Mouse (Mus musculus) layer of hippocampus, adult 18-20 months (tissue): ENCODE measurements around the gene Ighmbp2. TPM values are rescaled to one million over a fixed set of nuclear protein-coding genes. Genes with fewer than 3 reads are reported as not detected.

ENCODE experiments used
- DNase-seq, 2 experiments: peaks; one replicate each; pipeline ENCODE4 v3.0.0; 2022; ENCODE audit warnings: low spot score in 2 of 2
- long read RNA-seq: library from polyadenylated mRNA; stranded (forward); transcript quantifications from one replicate; pipeline ENCODE4 v2.0.0, GENCODE M21; 2021
- total RNA-seq, 2 experiments: library from RNA; stranded (reverse); gene quantifications; 2 replicates each; pipeline ENCODE4 v1.2.3; 2021

Gene Ighmbp2
- 10 to 100 TPM in 1 of 2 experiments, 1 to 10 TPM in 1; 9.8 to 10.6 TPM for total RNA-seq
- long read RNA-seq, full-length matches to known transcripts: 10 of 21 reads
- long read RNA-seq, partial matches to known transcripts: 5 of 21 reads
- long read RNA-seq, other reads (novel, unspliced or antisense): 6 of 21 reads

GRCm38 (mm10) chr19:3282572-3283467 lies at the start of gene Ighmbp2, which contains the start of gene Mrpl21:
Ighmbp2 (minus strand) TSS chr19:3283017.
Mrpl21 (plus strand) TSS chr19:3282901.
- DNase-seq: peak; percentile 88 to 93

GRCm38 (mm10) chr19:3326479-3327047 lies 43.7 kb upstream of the Ighmbp2 start:
- no peak for DNase-seq

- DNase-seq: no peak
Measured at GRCm38 (mm10) chr19:3325771-3326478, 43.1 kb upstream of the Ighmbp2 start.

- DNase-seq: peak; percentile 42 to 64
Measured at GRCm38 (mm10) chr19:3324931-3325711, 42.3 kb upstream of the Ighmbp2 start.

- DNase-seq: peak in 1 of 2 experiments; percentile 12
Measured at GRCm38 (mm10) chr19:3324271-3324811, 41.5 kb upstream of the Ighmbp2 start.

DNA sequence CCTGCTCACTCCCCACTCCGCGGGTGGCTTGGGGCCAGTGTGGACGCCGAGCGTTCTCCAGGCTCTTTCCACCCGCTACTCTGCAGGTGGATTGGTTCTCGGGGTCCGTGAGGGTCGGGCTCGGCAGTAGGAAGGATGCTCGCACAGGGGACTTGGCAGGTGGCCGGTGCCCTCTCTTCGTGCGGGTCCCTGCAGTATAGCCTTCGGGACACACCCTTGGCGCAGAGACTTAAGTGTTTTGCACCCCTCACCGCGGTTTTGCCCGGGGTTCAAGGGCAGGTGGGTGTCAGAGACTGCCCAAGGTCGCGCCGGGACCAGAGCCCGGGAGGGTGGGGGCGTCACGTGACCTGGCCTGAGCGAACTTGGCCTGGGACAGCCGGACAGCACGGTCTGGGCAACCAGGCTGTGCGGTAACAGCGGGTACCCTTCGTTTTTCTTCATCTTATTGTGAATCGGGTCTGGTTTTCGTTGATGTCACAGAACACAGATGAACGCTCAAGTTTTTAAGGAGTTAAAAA lies 41.0 kb upstream of the Ighmbp2 start:
- peak in 1 of 2 experiments; percentile 25 for DNase-seq

- DNase-seq: peak in 1 of 2 experiments; percentile 54
Measured at GRCm38 (mm10) chr19:3323201-3323621, 40.4 kb upstream of the Ighmbp2 start.

GRCm38 (mm10) chr19:3322261-3322969 lies 39.6 kb upstream of the Ighmbp2 start, which contains the start of gene Cpt1a:
Cpt1a (plus strand) TSS chr19:3322334.
- DNase-seq: no peak

GRCm38 (mm10) chr19:3321617-3322016 lies 38.8 kb upstream of the Ighmbp2 start:
- DNase-seq: no peak

DNA sequence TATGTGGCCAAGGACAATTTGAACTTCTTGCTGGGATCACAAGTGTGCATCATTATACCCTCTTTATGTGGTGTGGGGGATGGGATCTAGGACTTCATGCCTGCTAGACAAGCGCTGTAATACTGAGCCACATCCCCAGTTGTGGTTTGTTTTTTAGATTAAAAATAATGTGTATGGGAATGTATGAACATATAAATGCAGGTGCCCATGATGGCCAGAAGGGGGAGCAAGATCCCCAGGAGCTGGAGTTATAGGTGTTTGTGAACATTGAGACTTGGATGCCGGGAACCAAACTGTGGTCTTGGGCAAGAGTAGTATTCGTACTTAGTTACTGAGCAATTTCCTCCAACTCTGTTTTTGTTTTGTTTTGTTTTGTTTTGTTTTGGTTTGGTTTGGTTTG lies 38.0 kb upstream of the Ighmbp2 start:
- no peak for DNase-seq

DNA sequence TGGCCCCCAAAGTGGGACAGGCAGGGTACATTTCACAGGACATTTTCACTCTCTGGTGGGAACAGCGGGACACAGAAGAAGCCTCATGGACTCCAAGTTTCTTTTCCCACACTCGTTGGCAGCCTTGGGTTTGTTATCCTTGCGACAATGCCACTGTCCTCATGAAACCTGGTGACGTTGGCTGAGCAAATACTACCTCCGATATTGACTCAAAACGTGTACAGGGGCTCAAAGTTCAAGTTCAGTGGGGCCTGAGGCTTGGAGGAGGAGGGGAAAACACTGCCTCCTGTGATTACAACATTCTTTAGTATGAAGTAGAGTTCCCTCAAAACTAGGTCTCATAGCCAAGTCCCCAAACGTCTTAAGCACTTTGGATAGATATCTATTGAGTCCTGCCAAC lies 37.3 kb upstream of the Ighmbp2 start:
- no peak for DNase-seq

DNA sequence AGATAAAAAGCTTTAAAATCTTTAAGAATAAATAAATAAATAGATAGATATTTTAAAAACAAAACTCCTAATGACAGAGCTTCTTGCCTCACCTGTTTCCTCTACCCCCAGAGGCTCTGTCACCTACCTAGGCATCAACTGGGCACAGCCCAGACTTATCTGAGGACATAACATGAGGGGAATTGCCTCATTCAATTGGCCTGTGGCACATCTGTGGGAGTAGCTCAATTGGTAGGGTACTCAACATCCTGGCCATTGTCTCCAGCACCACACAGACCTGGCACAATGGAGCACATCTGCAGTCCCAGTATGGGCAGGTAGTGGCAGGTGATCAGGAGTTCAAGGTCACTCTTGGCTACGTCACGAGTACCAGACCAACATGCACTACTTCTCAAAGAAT lies 36.5 kb upstream of the Ighmbp2 start:
- no peak for DNase-seq

GRCm38 (mm10) chr19:3307175-3307949 lies 24.5 kb upstream of the Ighmbp2 start:
- DNase-seq: no peak

DNA sequence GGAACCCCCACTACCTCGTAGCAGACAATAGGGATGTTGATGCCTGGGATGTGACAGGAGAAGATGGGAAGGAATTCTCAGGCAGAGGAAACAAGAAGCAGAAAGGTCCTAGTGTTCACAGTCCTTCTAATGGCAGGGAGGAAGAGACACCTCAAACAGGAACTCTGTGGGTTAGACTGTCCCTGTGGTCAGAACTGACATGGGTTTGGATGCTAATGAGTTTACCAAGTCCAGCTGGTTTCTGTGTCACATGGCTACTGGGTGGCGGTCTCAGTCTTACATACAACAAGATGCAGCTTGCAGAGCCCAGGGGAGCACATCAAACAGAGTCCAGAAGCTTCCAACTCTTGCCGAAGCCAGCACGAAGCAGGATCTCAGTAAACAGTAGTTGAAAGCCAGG lies 21.2 kb upstream of the Ighmbp2 start:
- no peak for DNase-seq

GRCm38 (mm10) chr19:3297775-3298174 lies 15.0 kb upstream of the Ighmbp2 start:
- DNase-seq: no peak

- DNase-seq: no peak
Measured at GRCm38 (mm10) chr19:3297034-3297433, 14.2 kb upstream of the Ighmbp2 start.

- DNase-seq: no peak
Measured at GRCm38 (mm10) chr19:3295245-3295644, 12.4 kb upstream of the Ighmbp2 start.

GRCm38 (mm10) chr19:3292993-3293392 lies 10.2 kb upstream of the Ighmbp2 start:
- no peak for DNase-seq

DNA sequence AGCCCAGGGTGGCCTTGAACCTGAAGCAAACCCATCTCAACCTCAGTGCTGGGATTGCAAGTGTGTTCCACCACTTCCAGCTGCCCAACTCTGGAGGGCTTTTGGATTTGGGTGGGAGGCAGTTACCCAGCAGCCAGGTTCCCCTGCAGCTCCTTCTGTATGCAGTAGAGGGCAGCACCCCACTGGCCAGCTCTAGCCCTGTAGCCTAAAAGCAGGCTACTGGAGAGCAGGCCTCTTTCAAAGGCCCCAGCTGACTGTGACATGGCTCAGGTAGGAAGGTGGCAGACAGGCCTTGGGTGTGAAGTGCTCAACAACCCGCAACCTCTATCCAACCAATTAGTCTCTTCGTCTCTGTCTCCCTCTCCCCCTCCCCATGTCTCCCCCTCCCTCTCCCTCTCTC lies 9.2 kb upstream of the Ighmbp2 start:
- DNase-seq: peak in 1 of 2 experiments; percentile 66
